Mouse (Mus musculus): Measurements from ENCODE around the gene Ahrr. TPM values are rescaled to one million over a fixed set of nuclear protein-coding genes. Genes with fewer than 3 reads are reported as not detected.
A peak's percentile ranks its signal among the peaks of the same experiment; 100 is the strongest.

Ahrr gene
- 1.3 and 1.9 TPM in 2 replicates for polyA plus RNA-seq (2014; fragmentation: Nextera tagmentation; extraction: Ambion mirVana)

DNA sequence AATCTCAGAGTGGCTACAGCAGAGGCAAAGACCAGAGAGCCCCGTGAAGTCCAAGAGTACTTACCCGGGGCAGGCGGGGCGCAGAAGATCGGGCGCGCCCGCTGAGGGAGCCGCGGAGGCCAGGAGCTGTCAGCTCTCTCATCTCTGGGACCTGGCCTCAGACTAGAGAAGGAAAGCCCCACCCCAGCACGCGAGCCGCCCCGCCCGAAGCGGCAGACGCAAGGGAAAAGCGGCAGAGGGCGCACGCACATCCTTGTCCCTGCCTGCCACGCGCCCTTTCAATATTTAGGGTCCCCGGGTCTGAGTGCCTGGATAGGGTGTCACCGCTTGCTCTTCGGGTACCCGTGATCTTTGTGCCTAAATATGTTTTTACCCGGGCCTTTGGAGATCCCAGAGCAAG lies at the start of gene Ahrr:
Gene Ahrr, minus strand, starts transcription at position 165 of the 400 bp plus-strand sequence.
- under 1% methylated on average over 20 of the region's 27 CpGs for WGBS
- H3K9ac ChIP-seq (ENCODE audit: low read depth, low read length): peak within 1 kb of the TSS; percentile 15; the same call in 1 of the 2 replicates

DNA sequence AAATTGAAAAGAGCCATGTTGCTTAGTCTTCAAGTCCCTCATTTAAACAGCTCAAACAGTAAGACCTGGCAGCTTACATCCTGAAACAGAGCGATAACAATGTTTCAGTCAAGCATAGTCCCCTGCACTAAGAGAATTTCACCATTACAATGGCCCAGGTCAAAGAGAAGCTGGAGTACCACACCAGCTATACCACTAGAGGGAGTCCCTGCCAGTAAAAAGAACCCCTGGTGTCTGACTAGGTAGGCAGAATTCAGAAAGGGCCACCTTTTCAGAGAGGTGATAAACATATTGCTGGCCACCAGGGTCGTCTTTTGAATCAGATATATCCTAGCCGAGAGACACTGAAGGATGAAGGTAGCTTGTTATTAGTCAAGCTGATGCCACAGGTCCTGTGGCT lies 48.9 kb upstream of the Ahrr start:
- H3K9ac ChIP-seq (ENCODE audit: low read depth, low read length): no peak overlapping the region
- peak; percentile 47 for DNase-seq (ENCODE audit: low spot score)
- H3K27ac ChIP-seq (replicated peaks; ENCODE audit: low read depth, low read length): no peak overlapping the region

More for the DNA sequence above, at the start of gene Ahrr:
- H3K4me1 ChIP-seq (ENCODE audit: control insufficient read depth, insufficient read depth, low read length): no peaks in the 10 kb centered on the region
- H3K9me3 ChIP-seq (ENCODE audit: control insufficient read depth, low read length): no peaks in the 10 kb centered on the region
- peak; percentile 55; the same call in 1 of the 2 replicates for ATAC-seq (ENCODE audit: low read depth)
- H3K27ac ChIP-seq (replicated peaks; ENCODE audit: low read depth, low read length): no peak within 1 kb of the TSS
- peak within 1 kb of the TSS; percentile 54 for H3K4me2 ChIP-seq (ENCODE audit: low read depth, low read length)
- H3K4me3 ChIP-seq (ENCODE audit: low read depth, low read length): peak within 1 kb of the TSS; percentile 27
- H3K27me3 ChIP-seq (replicated peaks; ENCODE audit: control insufficient read depth, insufficient read depth, low read length): no peaks in the 10 kb centered on the region
- peak; percentile 59 for DNase-seq (ENCODE audit: low spot score)
- no peaks in the 10 kb centered on the region for H3K36me3 ChIP-seq (ENCODE audit: control insufficient read depth, insufficient read depth, low read length)

DNA sequence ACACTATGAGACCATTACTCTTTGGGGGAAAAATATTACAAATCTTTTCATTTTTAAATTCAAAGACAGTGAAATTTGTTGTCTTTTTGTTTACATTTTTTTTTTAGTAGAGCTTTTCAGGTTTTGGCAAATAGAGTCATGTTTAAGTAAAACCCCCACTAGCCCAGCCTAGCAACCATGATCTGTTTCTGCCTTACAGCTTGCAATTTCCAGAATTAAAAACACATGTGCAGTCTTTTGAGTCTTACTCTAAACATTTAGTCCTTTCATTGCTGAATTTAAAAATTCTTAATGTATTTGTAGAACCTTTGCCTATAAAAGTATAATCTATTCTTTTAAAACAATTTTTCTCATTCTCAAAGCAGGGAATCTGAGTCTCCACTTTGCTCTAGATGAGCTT lies 37.2 kb upstream of the Ahrr start:
- Histone ChIP-seq H3K36me3 (ENCODE audit: control insufficient read depth, insufficient read depth, low read length) (peaks cover 73% of the 10 kb centered on the region), H3K4me2 (ENCODE audit: low read depth, low read length) (no peak overlapping the region), H3K27me3 (replicated peaks; ENCODE audit: control insufficient read depth, insufficient read depth, low read length) (no peaks in the 10 kb centered on the region), H3K9ac (ENCODE audit: low read depth, low read length) (no peak overlapping the region), H3K9me3 (ENCODE audit: control insufficient read depth, low read length) (no peaks in the 10 kb centered on the region), H3K4me1 (ENCODE audit: control insufficient read depth, insufficient read depth, low read length) (no peaks in the 10 kb centered on the region), H3K4me3 (ENCODE audit: low read depth, low read length) (no peak overlapping the region), H3K27ac (replicated peaks; ENCODE audit: low read depth, low read length) (peak overlapping the region; percentile 66)
- DNase-seq (ENCODE audit: low spot score) (peak; percentile 74), ATAC-seq (ENCODE audit: low read depth) (no peak)

More for the DNA sequence above, 48.9 kb upstream of the Ahrr start:
- H3K4me2 ChIP-seq (ENCODE audit: low read depth, low read length): no peak overlapping the region
- no peak overlapping the region for H3K4me3 ChIP-seq (ENCODE audit: low read depth, low read length)
- no peaks in the 10 kb centered on the region for H3K9me3 ChIP-seq (ENCODE audit: control insufficient read depth, low read length)
- 47% methylated on average over 3 of the region's 3 CpGs for WGBS
- no peaks in the 10 kb centered on the region for H3K4me1 ChIP-seq (ENCODE audit: control insufficient read depth, insufficient read depth, low read length)
- peaks cover 83% of the 10 kb centered on the region for H3K36me3 ChIP-seq (ENCODE audit: control insufficient read depth, insufficient read depth, low read length)
- H3K27me3 ChIP-seq (replicated peaks; ENCODE audit: control insufficient read depth, insufficient read depth, low read length): no peaks in the 10 kb centered on the region
- 0 out of 2 replicates have a peak, but pooled peaks have one; percentile 22 for ATAC-seq (ENCODE audit: low read depth)

DNA sequence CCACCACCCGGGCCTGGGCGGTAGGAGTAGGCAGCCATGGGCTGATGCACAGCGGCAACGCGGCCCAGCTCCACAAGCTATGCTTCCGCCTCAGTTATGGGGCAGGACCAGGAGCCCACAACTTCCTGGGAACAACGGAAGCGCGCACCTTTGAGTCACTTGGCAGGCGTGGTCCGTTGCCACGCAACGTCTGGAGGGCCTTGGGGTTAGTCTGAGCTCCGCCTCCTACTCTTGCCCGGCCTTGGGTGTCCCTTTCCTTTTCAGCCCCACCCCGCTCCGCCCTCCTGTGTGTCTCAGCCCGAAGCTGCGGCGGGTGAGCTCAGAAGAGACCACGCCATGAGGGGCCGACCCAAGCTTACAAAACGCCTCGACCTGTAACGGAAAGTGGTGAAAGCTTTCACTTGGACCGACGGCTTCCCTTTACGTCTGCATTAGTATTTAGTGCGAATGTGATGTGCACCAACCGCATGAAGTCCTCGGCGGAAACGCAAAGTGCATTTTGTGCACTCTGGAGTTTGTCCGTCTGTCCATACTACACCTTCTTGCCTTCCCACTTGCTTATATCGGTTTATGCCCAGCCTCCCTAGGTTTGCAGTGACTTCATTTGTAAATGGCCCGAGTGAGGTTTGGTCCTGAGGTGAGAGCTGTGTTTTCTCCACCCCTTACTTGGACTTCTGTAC lies 25.2 kb upstream of the Ahrr start, which contains the start of gene Pdcd6:
Gene Pdcd6, minus strand, starts transcription at position 411 of the 680 bp plus-strand sequence.
- H3K36me3 ChIP-seq (ENCODE audit: control insufficient read depth, insufficient read depth, low read length): peaks cover 37% of the 10 kb centered on the region
- H3K27ac ChIP-seq (replicated peaks; ENCODE audit: low read depth, low read length): peak within 1 kb of the TSS; percentile 78
- DNase-seq (ENCODE audit: low spot score) (peak; percentile 99), ATAC-seq (ENCODE audit: low read depth) (peak; percentile 99)
- no peaks in the 10 kb centered on the region for H3K27me3 ChIP-seq (replicated peaks; ENCODE audit: control insufficient read depth, insufficient read depth, low read length)
- H3K9ac ChIP-seq (ENCODE audit: low read depth, low read length): peak within 1 kb of the TSS; percentile 90
- H3K4me1 ChIP-seq (ENCODE audit: control insufficient read depth, insufficient read depth, low read length): peaks cover 5% of the 10 kb centered on the region
- H3K4me2 ChIP-seq (ENCODE audit: low read depth, low read length): peak within 1 kb of the TSS; percentile 88
- H3K4me3 ChIP-seq (ENCODE audit: low read depth, low read length): peak within 1 kb of the TSS; percentile 86
- WGBS: under 1% methylated on average over 28 of the region's 36 CpGs
- H3K9me3 ChIP-seq (ENCODE audit: control insufficient read depth, low read length): no peaks in the 10 kb centered on the region

DNA sequence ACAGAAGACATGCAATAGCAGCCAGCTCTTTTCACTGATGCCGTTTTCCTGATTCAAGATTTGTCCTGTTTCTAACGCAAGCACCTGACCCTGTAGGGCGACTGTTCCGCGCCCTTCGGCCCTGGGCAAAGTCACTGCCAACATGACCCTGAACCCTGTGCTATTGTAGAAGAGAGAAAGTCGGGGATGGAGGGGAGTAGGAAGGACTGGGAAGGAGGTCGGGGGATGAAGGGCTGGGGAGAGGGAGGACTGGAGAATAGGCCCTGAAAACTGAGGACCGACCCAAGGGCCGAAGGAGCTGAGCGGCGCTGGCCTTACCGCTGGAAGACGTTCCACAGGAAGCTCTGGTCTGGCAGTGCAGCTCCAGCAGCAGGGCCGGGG lies 24.6 kb upstream of the Ahrr start:
- ATAC-seq (ENCODE audit: low read depth): no peak
- WGBS: 2% methylated on average over 15 of the region's 15 CpGs

GRCm38 (mm10) chr13:74316386-74316785 lies 24.3 kb upstream of the Ahrr start:
- 34% methylated on average over 4 of the region's 4 CpGs for WGBS
- DNase-seq (ENCODE audit: low spot score) (no peak), ATAC-seq (ENCODE audit: low read depth) (no peak)

More for the DNA sequence above, 24.6 kb upstream of the Ahrr start:
- Histone ChIP-seq H3K36me3 (ENCODE audit: control insufficient read depth, insufficient read depth, low read length) (peaks cover 33% of the 10 kb centered on the region), H3K4me3 (ENCODE audit: low read depth, low read length) (peak overlapping the region; percentile 86), H3K9me3 (ENCODE audit: control insufficient read depth, low read length) (no peaks in the 10 kb centered on the region), H3K27ac (replicated peaks; ENCODE audit: low read depth, low read length) (peak overlapping the region; percentile 78), H3K4me2 (ENCODE audit: low read depth, low read length) (peak overlapping the region; percentile 88), H3K9ac (ENCODE audit: low read depth, low read length) (peak overlapping the region; percentile 90), H3K4me1 (ENCODE audit: control insufficient read depth, insufficient read depth, low read length) (peaks cover 5% of the 10 kb centered on the region), H3K27me3 (replicated peaks; ENCODE audit: control insufficient read depth, insufficient read depth, low read length) (no peaks in the 10 kb centered on the region)
- DNase-seq (ENCODE audit: low spot score): no peak

GRCm38 (mm10) chr13:74314616-74315015 lies 22.5 kb upstream of the Ahrr start:
- no peak overlapping the region for H3K4me2 ChIP-seq (ENCODE audit: low read depth, low read length)
- ATAC-seq (ENCODE audit: low read depth): no peak

More at GRCm38 (mm10) chr13:74316386-74316785, 24.3 kb upstream of the Ahrr start:
- H3K27me3 ChIP-seq (replicated peaks; ENCODE audit: control insufficient read depth, insufficient read depth, low read length): no peaks in the 10 kb centered on the region
- peak overlapping the region; percentile 86 for H3K4me3 ChIP-seq (ENCODE audit: low read depth, low read length)
- no peaks in the 10 kb centered on the region for H3K9me3 ChIP-seq (ENCODE audit: control insufficient read depth, low read length)
- peak overlapping the region; percentile 78; the same call in 1 of the 2 replicates for H3K27ac ChIP-seq (replicated peaks; ENCODE audit: low read depth, low read length)
- peaks cover 5% of the 10 kb centered on the region for H3K4me1 ChIP-seq (ENCODE audit: control insufficient read depth, insufficient read depth, low read length)
- peak overlapping the region; percentile 88 for H3K4me2 ChIP-seq (ENCODE audit: low read depth, low read length)
- H3K36me3 ChIP-seq (ENCODE audit: control insufficient read depth, insufficient read depth, low read length): peaks cover 33% of the 10 kb centered on the region
- H3K9ac ChIP-seq (ENCODE audit: low read depth, low read length): peak overlapping the region; percentile 90

GRCm38 (mm10) chr13:74305780-74306179 lies 13.6 kb upstream of the Ahrr start:
- WGBS: 97% methylated on average over 1 of the region's 1 CpGs
- peaks cover 87% of the 10 kb centered on the region for H3K36me3 ChIP-seq (ENCODE audit: control insufficient read depth, insufficient read depth, low read length)
- H3K4me3 ChIP-seq (ENCODE audit: low read depth, low read length): no peak overlapping the region
- DNase-seq (ENCODE audit: low spot score) (no peak), ATAC-seq (ENCODE audit: low read depth) (no peak)
- no peaks in the 10 kb centered on the region for H3K9me3 ChIP-seq (ENCODE audit: control insufficient read depth, low read length)
- no peak overlapping the region for H3K27ac ChIP-seq (replicated peaks; ENCODE audit: low read depth, low read length)
- no peak overlapping the region for H3K9ac ChIP-seq (ENCODE audit: low read depth, low read length)
- H3K4me2 ChIP-seq (ENCODE audit: low read depth, low read length): no peak overlapping the region
- H3K4me1 ChIP-seq (ENCODE audit: control insufficient read depth, insufficient read depth, low read length): no peaks in the 10 kb centered on the region
- no peaks in the 10 kb centered on the region for H3K27me3 ChIP-seq (replicated peaks; ENCODE audit: control insufficient read depth, insufficient read depth, low read length)

More at GRCm38 (mm10) chr13:74314616-74315015, 22.5 kb upstream of the Ahrr start:
- no peak for DNase-seq (ENCODE audit: low spot score)
- Histone ChIP-seq H3K4me3 (ENCODE audit: low read depth, low read length) (no peak overlapping the region), H3K9me3 (ENCODE audit: control insufficient read depth, low read length) (no peaks in the 10 kb centered on the region), H3K9ac (ENCODE audit: low read depth, low read length) (no peak overlapping the region), H3K36me3 (ENCODE audit: control insufficient read depth, insufficient read depth, low read length) (peaks cover 32% of the 10 kb centered on the region), H3K27me3 (replicated peaks; ENCODE audit: control insufficient read depth, insufficient read depth, low read length) (no peaks in the 10 kb centered on the region), H3K27ac (replicated peaks; ENCODE audit: low read depth, low read length) (no peak overlapping the region), H3K4me1 (ENCODE audit: control insufficient read depth, insufficient read depth, low read length) (peaks cover 5% of the 10 kb centered on the region)
- 96% methylated on average over 3 of the region's 3 CpGs for WGBS

All from embryonic facial prominence, embryonic 14.5 days (tissue).